Mouse (Mus musculus) neural tube, embryonic 11.5 days (tissue): ENCODE data around the gene Hs2st1. TPM values are rescaled to one million over a fixed set of nuclear protein-coding genes. Genes with fewer than 3 reads are reported as not detected.

Source experiments
- ATAC-seq: fragments of 200-750 bp; cut with Nextera tagmentation; 2 replicates; pipeline ENCODE4 v1.8.0; 2017; ENCODE audit warnings: moderate number of reproducible peaks, mild to moderate bottlenecking, moderate TSS enrichment, moderate library complexity; ENCODE audit not compliant: insufficient read depth, low FRiP score, low TSS enrichment
- DNase-seq: peaks from one replicate; pipeline ENCODE4 v3.0.0-alpha.2; 2015; ENCODE audit warnings: low spot score
- H3K27ac ChIP-seq: fragments of 300-500 bp; sonication (generic); 2 replicates; pipeline ENCODE4 v1.5.1; 2014; ENCODE audit warnings: low read depth, mild to moderate bottlenecking, low read length
- H3K27me3 ChIP-seq: fragments of 300-500 bp; sonication (generic); 2 replicates; pipeline ENCODE4 v1.6.1; 2014; ENCODE audit warnings: mild to moderate bottlenecking, low read length, mixed read lengths; ENCODE audit not compliant: control insufficient read depth, insufficient read depth
- H3K36me3 ChIP-seq: fragments of 300-500 bp; sonication (generic); 2 replicates; pipeline ENCODE4 v1.6.1; 2014; ENCODE audit warnings: mild to moderate bottlenecking, low read length, moderate library complexity, mixed read lengths; ENCODE audit not compliant: control insufficient read depth, insufficient read depth
- H3K4me1 ChIP-seq: fragments of 300-500 bp; sonication (generic); 2 replicates; pipeline ENCODE4 v1.6.1; 2014; ENCODE audit warnings: low read length, mixed read lengths; ENCODE audit not compliant: control insufficient read depth, insufficient read depth
- H3K4me2 ChIP-seq: fragments of 300-500 bp; sonication (generic); 2 replicates; pipeline ENCODE4 v1.6.1; 2014; ENCODE audit warnings: low read depth, mild to moderate bottlenecking, moderate library complexity
- H3K4me3 ChIP-seq: fragments of 300-500 bp; sonication (generic); 2 replicates; pipeline ENCODE4 v1.5.1; 2014; ENCODE audit warnings: low read depth, low read length
- H3K9ac ChIP-seq: fragments of 300-500 bp; sonication (generic); 2 replicates; pipeline ENCODE4 v1.6.1; 2014; ENCODE audit warnings: mild to moderate bottlenecking, low read length
- H3K9me3 ChIP-seq: fragments of 300-500 bp; sonication (generic); 2 replicates; pipeline ENCODE4 v1.6.1; 2016; ENCODE audit warnings: low read length; ENCODE audit not compliant: control insufficient read depth
- WGBS: fragments of 180-500 bp; shearing (Covaris S2); extraction: QIAGEN DNeasy Blood & Tissue Kit; methylation state at CpG from one replicate; pipeline ENCODE4 v1.1.7; 2014; 5-methylcytosine and 5-hydroxymethylcytosine counted together
- polyA plus RNA-seq: library from polyadenylated mRNA; unstranded; fragments of >200 nt; fragmentation: Nextera tagmentation; extraction: Ambion mirVana; gene quantifications from 2 replicates; pipeline ENCODE4 v1.2.1, GENCODE M21; 2014

Hs2st1 gene
- polyA plus RNA-seq, 1 experiment from 2014 or later = 18.1 TPM

GRCm38 (mm10) chr3:144462679-144463078 lies 107.3 kb downstream of the Hs2st1 start:
- ATAC-seq (no peak), DNase-seq (no peak)
- Histone ChIP-seq H3K27ac (no peak overlapping the region), H3K36me3 (no peaks in the 10 kb centered on the region), H3K4me3 (no peak overlapping the region), H3K4me1 (no peaks in the 10 kb centered on the region), H3K27me3 (no peaks in the 10 kb centered on the region), H3K9me3 (no peaks in the 10 kb centered on the region), H3K4me2 (no peak overlapping the region), H3K9ac (no peak overlapping the region)
- 90% methylated on average over 10 of the region's 10 CpGs for WGBS

GRCm38 (mm10) chr3:144460183-144460788 lies 109.7 kb downstream of the Hs2st1 start:
- Histone ChIP-seq H3K4me1 (peaks cover 2% of the 10 kb centered on the region; the same call in 1 of the 2 replicates), H3K36me3 (no peaks in the 10 kb centered on the region), H3K27ac (no peak overlapping the region), H3K4me3 (no peak overlapping the region), H3K4me2 (no peak overlapping the region), H3K9ac (no peak overlapping the region), H3K27me3 (no peaks in the 10 kb centered on the region), H3K9me3 (no peaks in the 10 kb centered on the region)
- 84% methylated on average over 5 of the region's 5 CpGs for WGBS
- DNase-seq (no peak), ATAC-seq (no peak)

- ATAC-seq (no peak), DNase-seq (no peak)
- WGBS = 76% methylated on average over 8 of the region's 8 CpGs
- no peak overlapping the region for H3K4me2 ChIP-seq
- no peaks in the 10 kb centered on the region for H3K36me3 ChIP-seq
- no peaks in the 10 kb centered on the region for H3K27me3 ChIP-seq
- H3K4me3 ChIP-seq = no peak overlapping the region
- no peak overlapping the region for H3K27ac ChIP-seq
- H3K9me3 ChIP-seq = no peaks in the 10 kb centered on the region
- no peak overlapping the region for H3K9ac ChIP-seq
- peaks cover 3% of the 10 kb centered on the region; the same call in 1 of the 2 replicates for H3K4me1 ChIP-seq
Measured at GRCm38 (mm10) chr3:144459285-144459697, 110.7 kb downstream of the Hs2st1 start.

GRCm38 (mm10) chr3:144453701-144454430 lies 116.1 kb downstream of the Hs2st1 start:
- Histone ChIP-seq H3K9ac (no peak overlapping the region), H3K4me2 (no peak overlapping the region), H3K27me3 (no peaks in the 10 kb centered on the region), H3K27ac (no peak overlapping the region), H3K4me3 (no peak overlapping the region), H3K36me3 (no peaks in the 10 kb centered on the region; the same call in 1 of the 2 replicates), H3K4me1 (peaks cover 5% of the 10 kb centered on the region; the same call in 1 of the 2 replicates), H3K9me3 (no peaks in the 10 kb centered on the region)
- DNase-seq (peak; percentile 45), ATAC-seq (peak; percentile 83)
- WGBS = 72% methylated on average over 19 of the region's 19 CpGs

- no peaks in the 10 kb centered on the region for H3K9me3 ChIP-seq
- DNase-seq = no peak
- no peaks in the 10 kb centered on the region for H3K27me3 ChIP-seq
- no peaks in the 10 kb centered on the region for H3K4me1 ChIP-seq
- H3K36me3 ChIP-seq = no peaks in the 10 kb centered on the region; the same call in 1 of the 2 replicates
- 93% methylated on average over 6 of the region's 6 CpGs for WGBS
- no peak overlapping the region for H3K9ac ChIP-seq
- no peak overlapping the region for H3K27ac ChIP-seq
- no peak overlapping the region for H3K4me2 ChIP-seq
- ATAC-seq = no peak
- no peak overlapping the region for H3K4me3 ChIP-seq
Measured at GRCm38 (mm10) chr3:144448977-144449376, 121.0 kb downstream of the Hs2st1 start.

- H3K9ac ChIP-seq = no peak overlapping the region
- no peak overlapping the region for H3K27ac ChIP-seq
- H3K4me2 ChIP-seq = no peak overlapping the region
- WGBS = 94% methylated on average over 9 of the region's 9 CpGs
- no peaks in the 10 kb centered on the region; the same call in 1 of the 2 replicates for H3K36me3 ChIP-seq
- no peaks in the 10 kb centered on the region for H3K27me3 ChIP-seq
- H3K9me3 ChIP-seq = no peaks in the 10 kb centered on the region
- no peak for DNase-seq
- no peak overlapping the region for H3K4me3 ChIP-seq
- H3K4me1 ChIP-seq = no peaks in the 10 kb centered on the region
- ATAC-seq = no peak
Measured at GRCm38 (mm10) chr3:144447917-144448316, 122.1 kb downstream of the Hs2st1 start.

- H3K27ac ChIP-seq = no peak overlapping the region
- H3K27me3 ChIP-seq = no peaks in the 10 kb centered on the region
- H3K4me3 ChIP-seq = no peak overlapping the region
- DNase-seq (no peak), ATAC-seq (no peak)
- no peak overlapping the region for H3K9ac ChIP-seq
- 95% methylated on average over 14 of the region's 14 CpGs for WGBS
- no peaks in the 10 kb centered on the region; the same call in 1 of the 2 replicates for H3K36me3 ChIP-seq
- H3K4me1 ChIP-seq = no peaks in the 10 kb centered on the region
- H3K9me3 ChIP-seq = no peaks in the 10 kb centered on the region
- H3K4me2 ChIP-seq = no peak overlapping the region
Measured at GRCm38 (mm10) chr3:144446081-144446634, 123.8 kb downstream of the Hs2st1 start.

GRCm38 (mm10) chr3:144437871-144438398 lies 132.0 kb downstream of the Hs2st1 start:
- no peak overlapping the region for H3K4me2 ChIP-seq

More at GRCm38 (mm10) chr3:144437871-144438398, 132.0 kb downstream of the Hs2st1 start:
- Histone ChIP-seq H3K27me3 (no peaks in the 10 kb centered on the region), H3K27ac (no peak overlapping the region), H3K9me3 (no peaks in the 10 kb centered on the region), H3K9ac (no peak overlapping the region), H3K4me3 (no peak overlapping the region), H3K4me1 (no peaks in the 10 kb centered on the region), H3K36me3 (no peaks in the 10 kb centered on the region)
- ATAC-seq (no peak), DNase-seq (no peak)
- 94% methylated on average over 14 of the region's 14 CpGs for WGBS
